Mouse (Mus musculus): Measurements from ENCODE around the gene Thbd.

- no peak for TF ChIP-seq CTCF (conservative IDR thresholded peaks at IDR 0.05; ENCODE audit: insufficient read depth, insufficient read length, low read depth, low read length)
- TF ChIP-seq POLR2A (IDR thresholded peaks at IDR 0.05; ENCODE audit: low read depth, low read length): no peak
These were observed 41.7 kb upstream of the Thbd start for GRCm38 (mm10) chr2:148449659-148450058.

All from kidney, adult 2 months (tissue).